Mouse (Mus musculus): ENCODE measurements around the gene Cdc40. TPM values are rescaled to one million over a fixed set of nuclear protein-coding genes. Genes with fewer than 3 reads are reported as not detected.

Gene Cdc40
- 10 to 100 TPM; 46.5 to 58.1 TPM for polyA plus RNA-seq (2017; shearing (Covaris generic))

DNA sequence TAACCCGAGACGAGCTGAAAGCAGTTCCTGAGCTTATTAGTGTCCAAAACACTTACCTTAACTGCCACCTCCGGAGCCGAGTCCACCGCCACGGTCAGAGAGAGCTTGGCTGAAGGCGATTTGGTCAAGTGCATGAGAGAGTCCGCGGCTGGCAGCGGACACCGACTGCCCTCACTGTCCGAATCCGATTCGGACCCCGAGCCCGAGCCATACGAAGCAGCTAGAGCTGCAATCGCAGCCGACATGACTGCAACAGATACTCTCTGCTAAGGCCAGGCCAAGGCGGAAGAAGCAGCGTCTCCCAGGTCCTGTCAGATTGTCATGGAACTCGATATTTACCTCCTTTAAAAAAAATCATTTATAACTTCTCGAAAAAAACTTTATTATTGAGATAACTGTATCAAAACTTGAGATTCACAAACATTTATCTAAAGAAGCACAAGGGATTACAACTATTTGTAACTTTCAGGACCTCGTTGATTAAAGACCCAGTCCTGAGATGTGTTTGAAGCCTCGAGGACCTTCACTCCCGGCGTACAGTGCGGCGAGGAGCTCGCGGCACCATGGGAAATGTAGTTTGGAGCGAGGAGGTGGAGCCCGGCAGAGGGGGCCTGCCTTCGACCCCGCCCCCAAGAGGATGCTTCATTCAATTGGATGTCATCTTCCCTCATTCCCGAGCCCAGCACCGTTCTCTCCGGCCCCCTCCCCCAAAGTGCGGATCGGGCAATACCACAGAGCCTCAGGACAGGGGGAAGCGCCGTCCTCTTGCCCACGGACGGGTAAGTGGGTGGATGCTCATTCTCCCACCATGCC, at the start of gene Cdc40, which contains the start of gene Wasf1:
Gene Cdc40, minus strand, starts transcription at position 481 of the 813 bp plus-strand sequence.
Gene Wasf1, plus strand, starts transcription at position 645 of the 813 bp plus-strand sequence.

Other genes with a start within 250 kb of the Cdc40 start
- gene Mettl24, start 200.0 kb downstream of the Cdc40 start, polyA plus RNA-seq (2017; shearing (Covaris generic)) = under 1 TPM; 0.33 to 0.49 TPM
- gene Wasf1, start 164 bp upstream of the Cdc40 start, polyA plus RNA-seq (2017; shearing (Covaris generic)) = under 1 TPM in 1 of 2 experiments, not detected in 1; 0.09 TPM
- gene Gpr6, start 189.0 kb upstream of the Cdc40 start, polyA plus RNA-seq (2017; shearing (Covaris generic)) = not detected

Measured in activated CD4-positive, CD25-positive, alpha-beta regulatory T cell (primary cell).